Mouse (Mus musculus): Measurements from ENCODE around the gene Slc6a18.

- TF ChIP-seq GATA1 (IDR thresholded peaks at IDR 0.05; ENCODE audit: borderline replicate concordance, low read length) (no peak), FLI1 (IDR thresholded peaks at IDR 0.05; ENCODE audit: low read length) (no peak)
Observed at GRCm38 (mm10) chr13:73675161-73675560, 2.7 kb downstream of the Slc6a18 start.
